Mouse (Mus musculus) MEL (cell line): ENCODE results near the gene Tsc22d1. TPM values are rescaled to one million over a fixed set of nuclear protein-coding genes. Genes with fewer than 3 reads are reported as not detected.
A peak's percentile ranks its signal among the peaks of the same experiment; 100 is the strongest.

Source experiments
- DNase-seq: peaks from one replicate; pipeline ENCODE4 v3.0.0; 2011; ENCODE audit warnings: low read depth, low spot score
- H3K27ac ChIP-seq: 2 replicates; pipeline ENCODE4 v1.5.1; 2012; ENCODE audit warnings: low read depth, mild to moderate bottlenecking, control low read depth, low read length, moderate library complexity; ENCODE audit not compliant: control insufficient read depth
- H3K27me3 ChIP-seq, 2 experiments: fragments of 150-350 bp in 1 of 2; sonication (generic) in 1 of 2; 2 replicates each; pipeline ENCODE4 v1.6.1; 2012; ENCODE audit warnings: low read length in 2 of 2, mild to moderate bottlenecking in 2 of 2, improper control_type of control experiment in 1 of 2, moderate library complexity in 1 of 2; ENCODE audit not compliant: insufficient read depth in 2 of 2, control insufficient read depth in 1 of 2
- H3K36me3 ChIP-seq, 2 experiments: 2 replicates each; pipeline ENCODE4 v1.6.1; 2012 to 2014; ENCODE audit warnings: low read length in 2 of 2, improper control_type of control experiment in 1 of 2, inconsistent platforms in 1 of 2, mild to moderate bottlenecking in 1 of 2; ENCODE audit not compliant: insufficient read depth in 2 of 2, control insufficient read depth in 1 of 2
- H3K4me1 ChIP-seq, 2 experiments: fragments of 150-350 bp in 1 of 2; sonication (generic) in 1 of 2; 2 replicates each; pipeline ENCODE4 v1.6.1; 2012; ENCODE audit warnings: low read length in 2 of 2, improper control_type of control experiment in 1 of 2, mild to moderate bottlenecking in 1 of 2; ENCODE audit not compliant: insufficient read depth in 2 of 2, control insufficient read depth in 1 of 2
- H3K4me3 ChIP-seq, 2 experiments: fragments of 150-350 bp in 1 of 2; sonication (generic) in 1 of 2; 2 replicates each; pipeline ENCODE4 v1.5.1; 2012; ENCODE audit warnings: low read depth in 2 of 2, low read length in 2 of 2, mild to moderate bottlenecking in 2 of 2, moderate library complexity in 2 of 2, control low read depth in 1 of 2, improper control_type of control experiment in 1 of 2; ENCODE audit not compliant: control insufficient read depth in 1 of 2, insufficient read depth in 1 of 2
- H3K79me2 ChIP-seq: 2 replicates; pipeline ENCODE4 v1.6.1; 2012; ENCODE audit warnings: mild to moderate bottlenecking, low read length, moderate library complexity; ENCODE audit not compliant: control insufficient read depth, poor library complexity, insufficient read depth
- H3K9ac ChIP-seq: 2 replicates; pipeline ENCODE4 v1.6.1; 2012; ENCODE audit warnings: low read depth, mild to moderate bottlenecking, control low read depth, low read length, moderate library complexity; ENCODE audit not compliant: control insufficient read depth, poor library complexity, severe bottlenecking
- H3K9me3 ChIP-seq: fragments of 150-350 bp; sonication (generic); replicated peaks from 2 replicates; pipeline ENCODE4 v1.6.1; 2012; ENCODE audit warnings: mild to moderate bottlenecking, low read length, improper control_type of control experiment, moderate library complexity; ENCODE audit not compliant: insufficient read depth
- BHLHE40 ChIP-seq: IDR thresholded peaks from 2 replicates; pipeline ENCODE4 v1.6.1; 2012; ENCODE audit warnings: low read depth, mild to moderate bottlenecking, inconsistent platforms, low read length, improper control_type of control experiment, borderline replicate concordance
- CTCF ChIP-seq, 3 experiments: IDR thresholded peaks in 2 of 3; conservative IDR thresholded peaks in 1 of 3; 2 replicates each; pipeline ENCODE4 v1.5.1; 2011 to 2012; ENCODE audit warnings: low read length in 3 of 3, low read depth in 2 of 3, mild to moderate bottlenecking in 2 of 3, improper control_type of control experiment in 1 of 3, inconsistent platforms in 1 of 3, mixed read lengths in 1 of 3, moderate library complexity in 1 of 3; ENCODE audit not compliant: control insufficient read depth in 1 of 3, insufficient read depth in 1 of 3, poor library complexity in 1 of 3, severe bottlenecking in 1 of 3
- GATA1 ChIP-seq: IDR thresholded peaks from 2 replicates; pipeline ENCODE4 v1.6.1; 2011; ENCODE audit warnings: low read depth, low read length, improper control_type of control experiment
- HCFC1 ChIP-seq: IDR thresholded peaks from 2 replicates; pipeline ENCODE4 v1.6.1; 2012; ENCODE audit warnings: low read depth, mild to moderate bottlenecking, inconsistent platforms, low read length, improper control_type of control experiment, moderate library complexity
- JUND ChIP-seq: IDR thresholded peaks from 2 replicates; pipeline ENCODE4 v1.6.1; 2011; ENCODE audit warnings: low read depth, mild to moderate bottlenecking, improper control_type of control experiment, low read length
- MAFK ChIP-seq: IDR thresholded peaks from 2 replicates; pipeline ENCODE4 v1.6.1; 2011; ENCODE audit warnings: low read depth, mild to moderate bottlenecking, low read length, improper control_type of control experiment, borderline replicate concordance
- MEF2A ChIP-seq: IDR thresholded peaks from 2 replicates; pipeline ENCODE4 v1.6.1; 2014; ENCODE audit warnings: low read depth, mild to moderate bottlenecking, inconsistent platforms, low read length, improper control_type of control experiment; ENCODE audit not compliant: poor library complexity, insufficient replicate concordance, severe bottlenecking; ENCODE audit errors: extremely low read depth
- MYB ChIP-seq: IDR thresholded peaks from 2 replicates; pipeline ENCODE4 v1.6.1; 2011; ENCODE audit warnings: mild to moderate bottlenecking, low read depth, low read length, improper control_type of control experiment
- MYC ChIP-seq: IDR thresholded peaks from 2 replicates; pipeline ENCODE4 v1.6.1; 2011; ENCODE audit warnings: low read depth, mild to moderate bottlenecking, low read length, improper control_type of control experiment, moderate library complexity
- POLR2A ChIP-seq, 2 experiments: IDR thresholded peaks; 2 replicates each; pipeline ENCODE4 v1.6.1; 2011 to 2012; ENCODE audit warnings: low read length in 2 of 2, mild to moderate bottlenecking in 2 of 2, control low read depth in 1 of 2, improper control_type of control experiment in 1 of 2, low read depth in 1 of 2, moderate library complexity in 1 of 2; ENCODE audit not compliant: control insufficient read depth in 1 of 2, insufficient read depth in 1 of 2, poor library complexity in 1 of 2
- POLR2AphosphoS2 ChIP-seq: IDR thresholded peaks from 2 replicates; pipeline ENCODE4 v1.6.1; 2011; ENCODE audit warnings: low read length, improper control_type of control experiment
- RAD21 ChIP-seq: IDR thresholded peaks from 2 replicates; pipeline ENCODE4 v1.6.1; 2011; ENCODE audit warnings: mild to moderate bottlenecking, low read depth, low read length, improper control_type of control experiment
- SIN3A ChIP-seq: IDR thresholded peaks from 2 replicates; pipeline ENCODE4 v1.6.1; 2012; ENCODE audit warnings: low read length, improper control_type of control experiment, inconsistent platforms
- SMC3 ChIP-seq: IDR thresholded peaks from 2 replicates; pipeline ENCODE4 v1.6.1; 2011; ENCODE audit warnings: low read depth, low read length, improper control_type of control experiment
- TBP ChIP-seq: IDR thresholded peaks from 2 replicates; pipeline ENCODE4 v1.8.0; 2011; ENCODE audit warnings: low read depth, low read length, improper control_type of control experiment
- ZC3H11A ChIP-seq: IDR thresholded peaks from 2 replicates; pipeline ENCODE4 v1.6.1; 2012; ENCODE audit warnings: low read depth, mild to moderate bottlenecking, inconsistent platforms, low read length, improper control_type of control experiment
- polyA plus RNA-seq, 2 experiments: library from polyadenylated mRNA; stranded (reverse) in 1 of 2; unstranded in 1 of 2; fragments of >175 nt in 1 of 2; fragments of >200 nt in 1 of 2; gene quantifications; 2 replicates each; pipeline versions ENCODE4 v1.2.1 to v1.2.4; 2012; ENCODE audit warnings: low replicate concordance in 2 of 2, low read depth in 1 of 2; ENCODE audit not compliant: insufficient read length in 2 of 2, insufficient read depth in 1 of 2, missing spikeins in 1 of 2
- total RNA-seq: library from RNA; depleted of rRNA; stranded (reverse); fragments of 300-350 nt; gene quantifications from 2 replicates; pipeline ENCODE4 v1.2.3, GENCODE M21; 2012

Gene Tsc22d1
- total and polyA plus RNA-seq, 3 experiments = 7.6 to 15.9 TPM; not detected in 1

DNA sequence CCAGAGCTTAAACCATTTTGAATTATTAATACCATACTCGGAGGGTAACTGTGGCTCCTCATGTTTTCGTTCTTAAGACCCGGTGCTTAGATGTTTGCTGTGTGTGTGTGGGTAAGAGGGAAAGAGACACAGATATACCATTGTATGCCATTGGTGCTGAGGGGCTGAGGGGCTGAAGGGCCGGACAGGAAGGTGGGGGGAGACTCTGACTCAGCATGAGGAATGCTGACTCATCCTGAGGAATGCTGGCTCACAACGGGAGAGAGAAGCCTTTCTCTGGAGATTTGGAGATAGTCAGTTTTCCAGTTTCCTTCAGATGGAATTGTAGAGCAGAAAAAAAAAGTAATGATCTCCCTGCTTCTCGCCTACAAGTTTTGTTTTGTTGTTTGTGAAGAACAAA, 63.9 kb downstream of the Tsc22d1 start:
- peaks cover 5 to 10% of the 10 kb centered on the region in 2 experiments for H3K4me1 ChIP-seq
- peak overlapping the region in 1 of 2 experiments; percentile 30; a peak in 1 of 4 replicates for H3K4me3 ChIP-seq
- H3K79me2 ChIP-seq = no peaks in the 10 kb centered on the region
- peak; percentile 19 for DNase-seq
- H3K9ac ChIP-seq = peak overlapping the region; percentile 30; the same call in 1 of the 2 replicates
- H3K27ac ChIP-seq = no peak overlapping the region
- no peaks in the 10 kb centered on the region; a peak in 1 of 4 replicates for H3K27me3 ChIP-seq
- TF ChIP-seq POLR2AphosphoS2 (no peak), MAFK (0 out of 2 replicates have a peak, but pooled peaks have one; percentile 9), HCFC1 (no peak), TBP (no peak), JUND (no peak), MEF2A (no peak)
- TF ChIP-seq, all 39 proteins: peak for 1
- peaks cover 0 to 19% of the 10 kb centered on the region in 2 experiments; a peak in 2 of 4 replicates for H3K36me3 ChIP-seq
- H3K9me3 ChIP-seq = no peaks in the 10 kb centered on the region

DNA sequence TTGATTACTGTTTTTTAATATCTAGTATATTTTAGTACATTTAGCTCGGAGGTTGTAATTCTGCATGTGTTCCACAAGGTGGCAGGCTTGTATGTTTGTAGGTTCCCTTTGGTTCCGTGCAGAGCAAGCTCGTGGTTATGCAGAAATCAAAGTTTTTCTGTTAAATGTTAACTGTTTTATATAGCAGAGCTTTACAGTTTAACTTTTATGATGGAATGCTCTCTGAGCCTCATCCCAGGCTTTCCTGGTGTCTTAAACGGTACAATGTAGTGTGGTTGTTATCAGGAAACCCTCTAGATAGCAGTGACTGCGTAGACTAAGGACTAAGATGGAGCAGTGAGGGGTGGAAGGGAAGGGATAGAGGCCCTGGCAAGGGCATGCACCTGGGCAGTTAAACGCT, 65.1 kb downstream of the Tsc22d1 start:
- no peak overlapping the region for H3K4me3 ChIP-seq
- H3K27me3 ChIP-seq = no peaks in the 10 kb centered on the region; a peak in 1 of 4 replicates
- no peak overlapping the region for H3K9ac ChIP-seq
- H3K36me3 ChIP-seq = peaks cover 0 to 19% of the 10 kb centered on the region in 2 experiments; a peak in 2 of 4 replicates
- peaks cover 5 to 10% of the 10 kb centered on the region in 2 experiments for H3K4me1 ChIP-seq
- no peaks in the 10 kb centered on the region for H3K9me3 ChIP-seq
- peak; percentile 79 for DNase-seq
- no peak overlapping the region for H3K27ac ChIP-seq
- H3K79me2 ChIP-seq = no peaks in the 10 kb centered on the region
- TF ChIP-seq MYB = no peak
- TF ChIP-seq SMC3 = peak; percentile 94
- no peak for TF ChIP-seq BHLHE40
- peak; percentile 61 to 87 (median 64) for TF ChIP-seq CTCF (IDR thresholded peaks at IDR 0.05 in 2 of 3, conservative IDR thresholded peaks at IDR 0.05 in 1 of 3; ENCODE audit: control insufficient read depth in 1 of 3, insufficient read depth in 1 of 3, low read depth in 2 of 3, low read length in 3 of 3, poor library complexity in 1 of 3, severe bottlenecking in 1 of 3)
- peak; percentile 34; the same call in 1 of the 2 replicates for TF ChIP-seq SIN3A
- TF ChIP-seq MYC = peak; percentile 49; the same call in 1 of the 2 replicates
- peak; percentile 18; the same call in 1 of the 2 replicates for TF ChIP-seq GATA1
- TF ChIP-seq ZC3H11A = peak; percentile 88
- peak; percentile 93 for TF ChIP-seq RAD21
- TF ChIP-seq POLR2A (IDR thresholded peaks at IDR 0.05; ENCODE audit: control insufficient read depth in 1 of 2, insufficient read depth in 1 of 2, low read depth in 1 of 2, low read length in 2 of 2, poor library complexity in 1 of 2) = no peak
- TF ChIP-seq, all 39 proteins: peak for 7
